Mouse (Mus musculus) heart, postnatal 0 days (tissue): ENCODE data around the gene Wnt5a.

ENCODE experiments used
- CTCF ChIP-seq: IDR thresholded peaks from 2 replicates; pipeline ENCODE4 v1.5.1; 2016; ENCODE audit warnings: antibody characterized with exemption, control low read depth, low read depth
- EP300 ChIP-seq: IDR thresholded peaks from 2 replicates; pipeline ENCODE4 v1.6.1; 2016; ENCODE audit warnings: antibody characterized with exemption, low read depth

DNA sequence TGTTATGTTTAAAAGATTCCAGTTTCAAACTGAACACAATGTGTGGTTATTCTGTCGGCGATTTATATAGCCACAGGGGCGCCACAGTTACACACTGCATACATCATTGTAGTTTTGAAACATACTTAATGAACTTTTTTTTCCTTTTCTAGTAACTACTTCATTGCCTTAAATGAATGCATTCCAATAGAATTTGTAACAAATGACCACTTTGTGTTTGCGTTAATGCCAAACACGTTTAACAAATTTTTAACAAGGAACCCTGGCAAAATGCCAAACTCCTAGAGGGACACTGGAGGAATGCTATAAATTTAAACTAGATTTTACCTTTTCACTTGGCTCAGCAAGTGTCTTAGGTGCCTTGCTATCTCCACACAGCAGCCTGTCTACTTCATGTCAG, 36.6 kb upstream of the Wnt5a start:
- TF ChIP-seq CTCF, result no peak
- TF ChIP-seq EP300, result no peak
